Mouse (Mus musculus): ENCODE data around the gene Lct. TPM values are rescaled to one million over a fixed set of nuclear protein-coding genes. Genes with fewer than 3 reads are reported as not detected.
A peak's percentile ranks its signal among the peaks of the same experiment; 100 is the strongest.
"Not testable (repeated sequence)": the region's sequence is repeated elsewhere in the genome, so short reads cannot be mapped to it uniquely, and the experiment has no call there.

The Lct gene
- total RNA-seq (2022) = not detected

DNA sequence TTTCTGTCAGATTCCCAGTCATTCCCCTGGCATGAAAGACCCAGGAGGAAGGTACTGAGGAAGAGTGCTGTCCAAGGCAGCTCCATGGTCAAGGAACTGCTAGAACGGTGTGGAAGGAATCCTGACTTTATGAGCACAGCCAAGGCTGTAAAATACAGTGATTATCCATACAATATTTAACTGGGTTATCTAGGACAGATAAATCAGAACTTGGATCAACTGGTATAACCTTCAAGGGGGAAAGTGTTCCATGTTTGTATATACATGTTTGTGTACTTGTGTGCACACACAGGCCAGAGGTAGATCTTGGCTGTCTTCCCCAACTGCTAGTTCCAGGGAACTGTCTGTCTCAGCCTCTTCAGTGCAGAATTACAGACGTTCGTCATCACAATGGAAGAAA lies at the start of gene Lct:
Lct (minus strand) TSS at position 101 of the 400 bp plus-strand sequence.
- no peak for DNase-seq (ENCODE audit: low spot score)

DNA sequence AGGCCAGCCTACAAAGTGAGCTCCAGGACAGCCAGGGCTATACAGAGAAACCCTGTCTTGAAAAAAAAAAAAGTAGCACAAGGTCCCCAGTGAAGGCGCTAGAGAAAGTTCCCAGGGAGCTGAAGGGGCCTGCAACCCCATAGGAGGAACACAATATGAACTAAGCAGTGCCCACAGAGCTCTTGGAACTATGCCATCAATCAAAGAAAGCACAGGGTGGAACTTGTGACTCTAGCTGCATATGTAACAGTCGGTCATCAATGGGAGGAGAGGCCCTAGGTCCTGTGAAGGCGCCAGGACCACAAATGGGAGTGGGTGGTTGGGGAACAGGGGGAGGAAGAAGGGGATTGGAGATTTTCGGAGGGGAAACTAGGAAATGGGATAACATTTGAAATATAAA lies 48.7 kb upstream of the Lct start:
- DNase-seq (ENCODE audit: low spot score) = no peak

DNA sequence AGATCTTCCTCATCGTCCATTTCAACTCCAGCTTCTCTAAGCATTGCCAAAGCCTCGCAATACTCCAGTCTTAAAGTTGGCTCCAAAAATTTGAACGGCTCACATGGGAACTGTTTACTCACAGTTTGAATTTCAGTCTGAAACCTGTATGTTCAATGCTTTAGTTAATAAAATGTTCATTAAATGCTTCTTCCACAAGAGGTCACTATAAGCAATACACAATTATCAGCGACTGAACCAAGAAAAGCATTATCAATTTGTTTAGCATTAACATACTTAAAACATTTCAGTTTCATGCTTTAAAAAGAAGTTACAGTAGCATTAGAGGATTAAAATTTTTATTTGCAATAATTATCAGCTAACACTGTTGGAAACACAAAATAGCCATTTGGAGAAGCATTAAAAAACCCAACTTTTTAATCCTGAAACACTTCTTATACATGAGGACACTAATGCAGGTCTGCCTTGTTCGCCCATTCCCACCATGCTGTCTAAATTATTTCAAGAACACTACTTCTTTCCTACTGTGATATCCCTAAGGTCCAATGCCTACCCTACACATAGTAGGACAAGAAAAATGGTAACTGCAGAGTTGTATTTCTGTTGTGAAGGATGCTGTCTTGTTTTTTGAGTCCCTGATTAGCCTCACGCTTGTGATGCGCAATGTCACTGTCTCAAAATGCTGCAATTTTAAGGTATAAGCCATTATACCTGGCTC lies 44.2 kb upstream of the Lct start:
- DNase-seq (ENCODE audit: low spot score) = peak; percentile 22

DNA sequence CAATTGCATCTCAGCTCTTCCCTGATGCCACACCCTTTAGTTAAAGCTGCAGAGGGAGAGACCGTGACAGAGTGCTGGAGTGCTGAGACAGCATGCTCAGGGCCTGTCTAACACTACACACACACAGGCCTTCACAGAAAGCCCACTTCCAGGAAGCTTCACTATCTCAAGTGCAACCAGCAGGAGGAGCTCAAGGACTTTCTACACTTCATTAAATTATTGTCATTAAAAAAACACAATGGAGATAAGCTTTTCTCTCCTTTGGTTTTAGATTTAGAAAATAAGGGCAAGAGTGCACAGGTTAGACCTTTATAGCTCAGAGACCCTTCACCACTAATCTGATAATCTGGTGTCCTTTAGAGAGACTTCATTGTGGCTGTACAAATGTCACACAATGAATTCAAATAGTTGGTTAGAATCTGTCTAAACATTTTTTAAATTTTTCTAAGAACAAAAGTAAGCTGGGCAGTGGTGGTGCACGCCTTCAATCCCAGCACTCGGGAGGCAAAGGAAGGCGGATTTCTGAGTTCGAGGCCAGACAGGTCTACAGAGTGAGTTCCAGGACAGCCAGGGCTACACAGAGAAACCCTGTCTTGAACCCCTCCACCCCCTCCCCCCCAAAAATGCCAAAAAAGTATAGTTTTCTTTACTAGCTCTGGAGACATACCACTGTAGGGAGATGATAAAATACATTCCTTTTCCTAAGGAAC lies 40.8 kb upstream of the Lct start:
- peak; percentile 52 for DNase-seq (ENCODE audit: low spot score)

DNA sequence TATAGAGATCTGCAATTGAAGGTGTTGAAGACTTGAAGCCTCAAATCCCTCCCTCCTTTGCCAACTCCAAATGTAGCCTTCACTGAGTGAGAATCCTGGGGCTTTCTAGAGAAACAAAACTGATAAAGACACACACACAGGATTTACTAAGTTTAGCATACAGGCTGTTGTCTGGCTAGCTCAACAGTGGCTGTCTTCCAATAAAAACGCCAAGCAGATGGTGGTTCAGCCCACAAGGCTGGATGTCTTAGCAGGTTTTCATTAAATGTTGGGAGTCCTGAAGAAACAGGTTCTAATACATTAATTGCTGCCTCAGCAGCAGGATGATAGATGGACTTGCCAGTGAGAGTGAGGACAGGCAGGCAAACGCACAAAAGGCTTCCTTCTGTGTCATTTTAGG lies 32.5 kb upstream of the Lct start:
- no peak for DNase-seq (ENCODE audit: low spot score)

DNA sequence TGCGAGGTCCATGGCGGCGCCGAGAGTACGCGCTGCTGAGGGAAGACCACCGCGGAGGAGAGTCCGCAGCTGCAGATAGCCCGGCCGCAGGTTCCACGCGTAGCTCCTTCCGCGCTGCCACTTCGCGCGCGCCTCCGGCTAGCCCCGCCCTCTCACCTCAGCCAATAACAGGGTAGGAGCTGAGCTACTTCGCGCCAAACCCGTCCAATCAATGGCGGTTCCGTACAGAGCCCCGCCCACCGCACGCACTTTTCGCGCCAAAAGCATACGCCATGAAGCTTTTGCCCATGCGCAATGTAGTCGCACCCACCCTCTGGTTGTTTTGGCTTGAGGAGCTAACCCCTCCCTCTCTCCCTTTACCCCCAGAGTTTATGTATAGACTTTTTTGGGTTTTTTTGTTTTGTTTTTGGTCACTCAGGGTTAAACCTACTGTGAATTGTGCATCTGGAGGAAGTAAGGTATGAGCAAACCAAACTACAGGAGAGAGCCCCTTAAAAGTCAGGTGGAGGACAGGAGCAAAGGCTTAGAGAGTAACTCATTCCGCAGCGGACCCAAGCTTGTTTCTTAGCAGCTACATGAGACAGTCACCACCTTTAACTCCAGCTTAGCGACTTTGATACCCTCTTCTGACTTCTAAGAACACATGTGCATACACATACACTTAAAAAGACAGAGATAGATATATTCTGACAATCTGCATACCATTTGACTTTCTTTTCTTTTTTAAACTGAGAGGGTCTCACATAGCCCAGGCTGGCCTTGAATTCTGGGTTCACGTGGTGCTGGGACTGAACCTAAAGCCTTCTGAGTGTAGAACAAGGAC lies 31.6 kb upstream of the Lct start, which contains the start of gene Mcm6:
Mcm6 (minus strand) TSS at position 111 of the 823 bp plus-strand sequence.
- peak; percentile 95 for DNase-seq (ENCODE audit: low spot score)

DNA sequence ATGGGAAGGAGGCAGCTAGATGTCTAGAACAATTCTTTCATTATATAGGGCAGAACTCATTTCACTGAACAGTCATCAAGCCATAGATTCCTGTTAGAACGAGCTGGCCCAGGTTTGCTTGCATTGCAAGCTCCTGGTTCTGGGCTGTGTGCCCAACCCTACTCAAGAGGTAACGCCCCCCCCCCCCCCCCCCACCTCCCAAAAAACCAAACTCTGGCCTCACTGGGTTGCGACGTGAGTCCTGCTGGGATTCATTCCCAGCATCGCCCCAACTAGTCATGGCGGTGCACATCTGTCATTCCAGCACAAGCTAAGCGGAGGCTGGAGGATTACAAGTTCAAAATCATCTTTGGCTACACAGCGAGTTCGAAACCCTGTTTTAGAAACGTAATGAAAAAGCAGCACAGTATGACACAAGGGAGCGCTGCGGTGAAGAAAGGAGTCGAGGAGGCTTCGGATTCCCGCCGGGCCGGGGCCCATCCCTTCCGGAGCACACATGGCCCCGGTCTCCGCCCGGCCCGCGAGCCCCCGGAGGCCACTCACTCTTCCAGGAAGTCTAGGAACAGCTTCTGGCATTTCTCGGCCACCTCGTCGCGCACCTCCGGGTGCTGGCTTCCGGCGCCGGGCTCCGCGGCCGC lies 30.9 kb upstream of the Lct start:
- DNase-seq (ENCODE audit: low spot score) = no peak

DNA sequence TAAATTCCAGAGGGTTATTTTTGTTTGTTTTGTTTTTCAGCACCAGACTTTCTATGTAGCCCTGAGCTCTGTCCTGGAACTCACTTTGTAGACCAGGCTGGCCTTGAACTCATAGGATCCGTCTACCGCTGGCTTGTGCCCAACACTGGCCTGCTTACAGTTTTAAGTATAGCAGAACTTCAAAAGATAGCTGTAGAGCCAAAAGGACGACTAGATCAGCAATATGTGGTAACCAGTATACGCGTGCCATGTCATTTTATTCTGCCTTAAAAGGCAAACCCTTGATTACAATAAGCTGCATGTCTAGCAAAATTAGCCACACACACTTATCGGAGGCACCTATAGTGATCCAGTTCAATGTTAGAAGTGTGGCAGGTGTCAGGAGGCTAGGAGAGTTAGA lies 30.2 kb upstream of the Lct start:
- DNase-seq (ENCODE audit: low spot score) = no peak

DNA sequence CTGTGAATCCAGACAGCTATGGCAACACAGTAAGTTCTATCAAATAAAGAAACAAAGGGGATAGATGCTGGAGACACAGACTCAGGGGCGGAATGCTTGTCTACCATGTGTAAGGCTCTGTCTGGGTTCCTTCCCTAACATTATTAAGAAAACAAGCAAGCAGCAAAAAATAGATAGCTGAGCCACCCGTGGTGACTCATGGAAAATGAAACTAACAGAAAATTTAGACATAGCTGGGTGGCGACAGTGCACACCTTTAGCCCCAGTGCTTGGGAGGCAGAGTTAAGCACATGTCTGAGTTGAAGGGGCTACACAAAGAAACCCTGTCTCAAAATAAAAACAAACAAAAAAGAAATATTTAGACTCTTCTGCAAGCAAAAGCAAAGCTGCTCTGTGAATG lies 29.3 kb upstream of the Lct start:
- no peak for DNase-seq (ENCODE audit: low spot score)

DNA sequence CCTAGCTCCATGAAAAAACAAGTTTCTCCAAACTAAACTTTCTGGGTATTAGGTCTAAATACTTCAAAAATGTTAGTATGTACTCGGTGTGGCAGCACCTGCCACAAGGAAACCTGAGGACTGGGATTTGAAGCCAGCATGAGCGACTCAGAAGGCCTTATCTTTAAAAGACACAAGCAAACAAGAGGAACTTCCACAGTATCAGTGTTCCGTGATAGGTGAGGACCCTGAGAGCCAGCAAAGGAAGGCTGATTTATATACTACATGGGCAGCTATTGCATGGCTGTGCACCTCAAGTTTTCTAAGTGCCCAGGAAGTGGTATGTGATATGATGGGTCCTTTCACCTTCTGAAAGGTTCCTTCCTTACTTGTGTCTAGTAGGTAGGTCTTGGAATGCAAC lies 25.0 kb upstream of the Lct start:
- DNase-seq (ENCODE audit: low spot score) = no peak

DNA sequence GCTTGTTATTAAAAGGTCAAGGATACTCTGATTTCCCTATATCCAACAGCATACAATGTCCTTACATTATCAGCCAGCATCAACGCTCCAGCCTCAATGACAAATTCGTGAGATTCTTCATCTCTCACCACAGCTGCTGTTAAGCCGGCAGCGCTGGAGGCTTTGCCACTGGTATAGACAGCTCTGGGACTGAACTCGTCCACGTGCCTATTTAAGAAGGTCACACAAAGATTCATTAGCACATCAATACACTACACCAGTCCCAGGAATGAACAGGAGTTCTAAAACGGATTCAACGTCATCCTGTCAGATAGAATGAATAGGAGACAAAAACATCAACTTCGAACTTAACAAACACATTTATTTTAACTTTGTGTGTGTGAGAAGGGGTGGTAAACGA lies 16.1 kb upstream of the Lct start:
- DNase-seq (ENCODE audit: low spot score) = no peak

DNA sequence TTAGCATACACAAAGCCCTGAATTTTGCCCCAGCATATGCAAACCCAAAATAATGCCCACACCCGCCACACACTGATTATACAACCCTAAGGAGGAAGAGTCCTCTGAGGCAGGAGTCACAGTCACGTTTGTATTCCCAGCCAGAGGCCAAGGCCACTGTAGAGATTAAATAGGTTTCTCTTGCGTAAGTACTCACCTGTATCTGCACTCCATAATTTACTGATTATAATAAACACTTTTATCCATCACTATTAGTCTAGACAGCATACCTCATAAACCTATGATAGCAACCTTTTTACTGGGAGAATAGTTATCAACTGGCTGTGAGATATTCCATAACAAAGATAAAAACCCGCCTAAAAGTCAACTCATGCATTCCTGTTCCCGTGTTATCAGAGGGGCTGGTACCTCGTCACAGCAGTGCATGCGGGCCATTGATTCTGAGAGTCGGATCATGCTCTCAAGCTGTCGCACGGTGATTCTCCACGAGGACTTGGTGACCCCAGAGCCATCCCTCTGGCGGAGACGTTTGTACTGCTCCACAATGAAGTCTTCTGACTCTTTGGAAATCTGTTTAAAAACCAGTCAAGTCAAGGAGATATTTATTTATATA lies 9.7 kb upstream of the Lct start:
- no peak for DNase-seq (ENCODE audit: low spot score)

DNA sequence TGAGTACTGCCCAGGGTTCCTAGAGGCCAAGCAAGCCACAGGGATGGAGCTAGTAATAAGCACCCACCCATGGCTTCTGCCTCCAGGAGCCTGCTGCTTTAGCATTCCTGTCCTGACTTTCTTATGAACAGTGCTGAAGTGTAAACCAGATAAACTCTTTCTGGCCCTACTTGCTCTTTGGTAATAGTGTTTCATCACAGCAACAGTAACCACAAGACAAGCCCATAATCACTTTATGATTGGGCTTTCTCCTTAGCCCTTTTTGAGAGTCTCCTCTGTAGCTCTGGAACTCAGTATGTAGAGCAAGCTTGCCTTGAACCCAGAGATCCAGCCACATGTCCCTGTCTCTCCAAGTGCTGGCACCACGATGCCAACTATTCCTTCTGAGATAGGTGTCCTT lies 2.2 kb upstream of the Lct start:
- DNase-seq (ENCODE audit: low spot score) = no peak

DNA sequence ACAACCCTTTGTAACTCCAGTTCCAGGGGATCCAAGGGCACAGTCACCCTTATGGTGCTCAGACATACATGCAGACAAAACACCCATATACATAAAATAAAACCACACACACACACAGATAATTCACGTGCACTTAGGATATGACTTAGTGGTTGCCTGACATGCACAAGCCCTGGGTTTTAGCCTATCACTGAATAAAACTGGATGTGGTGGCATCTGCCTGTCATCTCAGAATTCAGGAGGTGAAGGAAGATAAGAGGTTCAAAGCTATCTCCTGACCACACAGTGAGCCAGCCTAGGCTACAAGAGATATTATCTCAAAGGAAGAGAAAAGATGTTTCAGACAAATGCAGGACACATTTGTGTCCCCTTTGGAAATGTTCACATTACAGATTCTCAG lies 953 bp downstream of the Lct start:
- no peak for DNase-seq (ENCODE audit: low spot score)

DNA sequence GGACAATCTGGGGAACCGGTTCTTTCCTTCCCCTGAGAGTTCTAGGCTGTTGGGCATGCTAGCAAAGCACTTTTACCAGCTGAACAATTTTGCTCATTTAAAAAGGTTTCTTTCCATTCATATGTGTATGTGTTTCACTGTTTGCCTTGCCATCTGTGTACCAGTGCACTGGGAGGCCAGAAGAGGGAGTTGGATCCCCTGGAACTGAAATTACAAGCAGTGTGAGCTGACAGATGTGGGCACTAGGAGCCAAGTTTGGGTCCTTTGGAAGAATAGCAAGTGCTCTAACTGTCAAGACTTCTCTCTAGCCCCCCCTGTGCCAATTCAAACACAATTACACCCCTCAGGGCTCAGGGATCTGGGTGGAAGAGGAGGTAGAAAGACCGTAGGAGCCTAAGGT lies 3.3 kb downstream of the Lct start:
- DNase-seq (ENCODE audit: low spot score) = no peak

DNA sequence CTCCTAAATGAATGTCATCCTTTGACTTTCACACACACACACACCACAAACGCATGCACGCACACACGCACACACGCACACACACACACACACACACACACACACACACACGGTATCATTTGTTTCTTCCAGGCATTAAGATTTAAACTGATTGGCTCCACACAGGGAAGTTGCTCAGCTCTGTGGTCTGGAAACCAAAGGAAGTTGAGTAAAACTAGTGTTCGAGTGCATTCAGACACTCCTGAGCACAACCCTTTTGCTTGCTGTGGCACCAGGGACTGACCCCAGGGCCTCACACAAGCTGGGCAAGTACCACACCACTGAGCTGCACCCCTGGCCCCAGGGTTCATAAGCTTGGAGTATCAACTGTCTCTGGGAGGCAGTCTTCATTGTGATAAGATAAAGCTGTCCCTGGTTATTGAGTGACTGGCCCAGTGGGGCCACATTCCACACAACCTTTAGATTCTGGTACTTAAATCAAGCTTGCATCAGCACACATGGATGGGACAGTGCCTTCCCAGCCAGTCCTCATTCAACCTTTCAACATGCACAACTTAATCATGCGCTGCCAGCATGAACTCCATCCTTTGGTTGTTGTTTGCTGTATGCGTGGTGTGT lies 5.0 kb downstream of the Lct start:
- DNase-seq (ENCODE audit: low spot score) = no peak

DNA sequence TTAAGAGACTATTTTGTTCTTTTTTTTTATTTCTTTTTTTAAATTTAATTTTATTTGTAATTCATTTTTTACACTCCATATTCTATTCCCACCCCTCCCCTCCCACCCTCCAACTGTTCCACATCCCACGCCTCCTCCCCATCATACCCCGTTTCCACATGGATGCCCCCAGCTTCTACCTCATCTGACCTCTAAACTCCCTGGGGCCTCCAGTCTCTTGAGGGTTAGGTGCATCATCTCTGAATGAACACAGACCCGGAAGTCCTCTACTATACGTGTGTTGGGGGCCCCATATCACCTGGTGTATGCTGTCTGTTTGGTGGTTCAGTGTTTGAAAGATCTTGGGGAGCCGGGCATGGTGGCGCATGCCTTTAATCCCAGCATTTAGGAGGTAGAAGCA lies 8.9 kb downstream of the Lct start:
- DNase-seq (ENCODE audit: low spot score) = not testable (repeated sequence)

DNA sequence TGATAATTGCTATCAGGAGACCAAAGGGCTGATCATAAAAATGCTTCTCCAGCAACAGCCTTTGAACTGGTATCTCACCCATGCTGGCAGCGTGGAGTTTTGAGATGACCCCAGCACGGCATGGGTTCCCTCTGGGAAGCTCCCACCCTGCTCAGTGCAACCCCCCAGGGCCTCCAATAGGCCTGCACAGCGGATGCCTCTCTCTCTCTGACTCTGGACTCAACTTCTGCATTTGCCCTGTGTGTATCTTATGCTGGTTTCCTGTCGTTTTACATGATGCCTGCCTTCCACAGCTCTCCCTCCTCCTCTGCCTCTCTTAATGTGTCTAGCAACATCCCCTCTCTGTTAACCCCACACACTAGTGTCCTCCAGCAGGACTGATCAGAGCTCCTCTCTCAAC lies 13.5 kb downstream of the Lct start:
- no peak for DNase-seq (ENCODE audit: low spot score)

DNA sequence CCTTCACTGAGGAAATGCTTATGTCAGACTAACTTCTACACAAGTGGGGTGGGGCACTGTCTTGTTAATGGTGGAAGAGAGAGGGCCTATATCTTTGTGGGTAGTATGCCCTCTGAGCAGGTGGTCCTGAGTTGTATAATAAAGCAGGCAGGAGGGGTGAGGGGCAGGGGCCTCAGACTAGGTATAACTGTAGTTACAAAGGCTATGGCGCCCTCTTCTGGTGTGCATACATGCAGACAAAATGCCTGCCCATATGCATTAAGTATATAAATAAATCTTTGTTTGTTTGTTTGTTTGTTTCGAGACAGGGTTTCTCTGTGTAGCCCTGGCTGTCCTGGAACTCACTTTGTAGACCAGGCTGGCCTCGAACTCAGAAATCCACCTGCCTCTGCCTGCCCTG lies 19.1 kb downstream of the Lct start:
- no peak for DNase-seq (ENCODE audit: low spot score)

DNA sequence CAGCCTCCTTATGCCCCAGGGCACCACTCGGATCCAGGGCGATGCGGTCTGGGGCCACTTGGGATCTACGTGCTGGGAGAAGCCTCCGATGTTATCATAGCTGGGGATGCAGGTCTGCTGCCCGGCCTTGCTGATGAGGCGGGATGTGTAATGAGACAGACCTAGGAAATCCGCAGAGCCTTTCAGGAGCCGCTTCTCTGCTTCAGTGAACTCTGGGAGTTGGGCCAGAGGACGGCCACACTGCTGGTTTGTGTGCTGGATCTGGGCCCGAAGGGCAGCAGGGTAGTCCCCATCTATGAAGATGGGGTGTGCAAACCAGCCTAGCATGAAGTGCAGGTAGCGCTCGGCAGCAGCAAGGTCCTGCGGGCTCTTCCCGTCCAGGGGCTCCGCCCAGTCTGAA lies 24.2 kb downstream of the Lct start:
- DNase-seq (ENCODE audit: low spot score) = no peak
